Mouse (Mus musculus) gastrocnemius, adult 2 months (tissue): Measurements from ENCODE around the gene Noto. TPM values are rescaled to one million over a fixed set of nuclear protein-coding genes. Genes with fewer than 3 reads are reported as not detected.
A peak's percentile ranks its signal among the peaks of the same experiment; 100 is the strongest.
"Not testable (repeated sequence)": the region's sequence is repeated elsewhere in the genome, so short reads cannot be mapped to it uniquely, and the experiment has no call there.

Source experiments
- DNase-seq: peaks from one replicate; pipeline ENCODE4 v3.0.0; 2022
- H3K27ac ChIP-seq: fragments of 200-600 bp; 2 replicates; pipeline ENCODE4 v1.8.1; 2022; ENCODE audit warnings: mild to moderate bottlenecking
- H3K4me3 ChIP-seq: fragments of 200-600 bp; 2 replicates; pipeline ENCODE4 v1.8.1; 2022; ENCODE audit warnings: mild to moderate bottlenecking, moderate library complexity
- CTCF ChIP-seq: fragments of 200-600 bp; IDR thresholded peaks from 2 replicates; pipeline ENCODE4 v1.8.1; 2022; ENCODE audit warnings: antibody characterized with exemption, mild to moderate bottlenecking, moderate library complexity
- intact Hi-C: fragments of 180-260 bp; cut with DNase I; formaldehyde crosslinking; loops from one replicate; pipeline ENCODE4 v1.15.1; 2025
- total RNA-seq, 2 experiments: library from RNA; stranded (reverse); gene quantifications; 2 replicates each; pipeline ENCODE4 v1.2.3; 2021

The Noto gene
- total RNA-seq, 2 experiments from 2014 or later = not detected

GRCm38 (mm10) chr6:85436631-85437030 is 12.9 kb downstream of the Noto start:
- no peak for TF ChIP-seq CTCF
- DNase-seq = no peak
- Histone ChIP-seq H3K27ac (no peak overlapping the region), H3K4me3 (no peak overlapping the region)
- intact Hi-C loops = no loop called here

GRCm38 (mm10) chr6:85441142-85441541 is 17.5 kb downstream of the Noto start:
- DNase-seq = no peak
- intact Hi-C loops = no loop called here
- no peak for TF ChIP-seq CTCF
- no peak overlapping the region for H3K4me3 ChIP-seq
- H3K27ac ChIP-seq = no peak overlapping the region

GRCm38 (mm10) chr6:85443488-85444233 is 20.0 kb downstream of the Noto start:
- H3K27ac ChIP-seq = peak overlapping the region; percentile 56; the same call in 1 of the 2 replicates
- H3K4me3 ChIP-seq = no peak overlapping the region
- TF ChIP-seq CTCF = no peak
- intact Hi-C loops = no loop called here
- no peak for DNase-seq

GRCm38 (mm10) chr6:85444266-85444965 is 20.7 kb downstream of the Noto start:
- intact Hi-C loops = no loop called here
- DNase-seq = no peak
- Histone ChIP-seq H3K4me3 (no peak overlapping the region), H3K27ac (peak overlapping the region; percentile 56)
- TF ChIP-seq CTCF = no peak

- no peak for TF ChIP-seq CTCF
- H3K4me3 ChIP-seq = no peak overlapping the region
- H3K27ac ChIP-seq = peak overlapping the region; percentile 56
- intact Hi-C loops = no loop called here
- DNase-seq = peak; percentile 68
Measured at GRCm38 (mm10) chr6:85445286-85445685, 21.6 kb downstream of the Noto start.

- intact Hi-C loops = no loop called here
- TF ChIP-seq CTCF = no peak
- no peak overlapping the region for H3K27ac ChIP-seq
- no peak for DNase-seq
- no peak overlapping the region for H3K4me3 ChIP-seq
Measured at GRCm38 (mm10) chr6:85447351-85447750, 23.7 kb downstream of the Noto start.

GRCm38 (mm10) chr6:85450140-85450539 is 26.5 kb downstream of the Noto start:
- not testable (repeated sequence) for H3K27ac ChIP-seq, H3K4me3 ChIP-seq, DNase-seq
- intact Hi-C loops = loop anchor here (2.0 to 5.0 kb wide), 2 partner anchors 117 to 512 kb away; partner anchors contain the start of genes Dusp11 and Sfxn5

- peak; percentile 69 for TF ChIP-seq CTCF
- peak; percentile 99 for DNase-seq
- intact Hi-C loops = loop anchor here (2.0 to 5.0 kb wide), 2 partner anchors 118 to 511 kb away; partner anchors contain the start of genes Dusp11 and Sfxn5
Measured at GRCm38 (mm10) chr6:85450697-85451663, 27.3 kb downstream of the Noto start, which contains the start of gene Cct7. Gene Cct7 (plus strand): TSS chr6:85451514.

GRCm38 (mm10) chr6:85451664-85452410 is 28.2 kb downstream of the Noto start, which contains the start of gene Pradc1:
Gene Pradc1 (minus strand): TSS chr6:85451970.
- DNase-seq = peak; percentile 98
- Histone ChIP-seq H3K4me3 (peak within 1 kb of the TSS; percentile 73), H3K27ac (peak within 1 kb of the TSS; percentile 98)
- TF ChIP-seq CTCF = no peak
- intact Hi-C loops = loop anchor here (2.0 to 5.0 kb wide), 2 partner anchors 119 to 510 kb away; partner anchors contain the start of genes Dusp11 and Sfxn5

More at GRCm38 (mm10) chr6:85450697-85451663, 27.3 kb downstream of the Noto start, which contains the start of gene Cct7:
- H3K4me3 ChIP-seq = peak within 1 kb of the TSS; percentile 73
- H3K27ac ChIP-seq = peak within 1 kb of the TSS; percentile 98

GRCm38 (mm10) chr6:85452411-85452665 is 28.7 kb downstream of the Noto start:
- no peak for TF ChIP-seq CTCF
- H3K27ac ChIP-seq = peak overlapping the region; percentile 98

GRCm38 (mm10) chr6:85452816-85453215 is 29.1 kb downstream of the Noto start:
- peak overlapping the region; percentile 98 for H3K27ac ChIP-seq
- peak overlapping the region; percentile 73 for H3K4me3 ChIP-seq
- no peak for DNase-seq
- TF ChIP-seq CTCF = no peak
- intact Hi-C loops = loop anchor here (5.0 kb wide), 1 partner anchor 509 kb away; the partner anchor contains the start of gene Dusp11

More at GRCm38 (mm10) chr6:85452411-85452665, 28.7 kb downstream of the Noto start:
- peak overlapping the region; percentile 73 for H3K4me3 ChIP-seq
- intact Hi-C loops = loop anchor here (5.0 kb wide), 1 partner anchor 510 kb away; the partner anchor contains the start of gene Dusp11
- DNase-seq = no peak
